Mouse (Mus musculus): ENCODE measurements around the gene Tubd1. TPM values are rescaled to one million over a fixed set of nuclear protein-coding genes. Genes with fewer than 3 reads are reported as not detected.

Gene Tubd1
- polyA plus RNA-seq, 1 experiment from 2014 or later, result 10.8 TPM

GRCm38 (mm10) chr11:86588583-86589298 lies 44.0 kb downstream of the Tubd1 start:
- H3K27me3 ChIP-seq (ENCODE audit: low read depth, poor library complexity, severe bottlenecking), result no peaks in the 10 kb centered on the region
- DNase-seq (ENCODE audit: low spot score), result no peak
- H3K4me1 ChIP-seq, result peaks cover 24% of the 10 kb centered on the region
- H3K9me3 ChIP-seq (replicated peaks), result no peaks in the 10 kb centered on the region
- H3K27ac ChIP-seq, result no peak overlapping the region
- H3K4me3 ChIP-seq, result no peak overlapping the region
- WGBS, result 93% methylated on average over 4 of the region's 4 CpGs
- peaks cover 7% of the 10 kb centered on the region; the same call in 1 of the 2 replicates for H3K36me3 ChIP-seq

- H3K36me3 ChIP-seq, result peaks cover 6% of the 10 kb centered on the region; the same call in 1 of the 2 replicates
- peaks cover 24% of the 10 kb centered on the region for H3K4me1 ChIP-seq
- WGBS, result 91% methylated on average over 4 of the region's 4 CpGs
- H3K4me3 ChIP-seq, result no peak overlapping the region
- H3K27me3 ChIP-seq (ENCODE audit: low read depth, poor library complexity, severe bottlenecking), result no peaks in the 10 kb centered on the region
- H3K9me3 ChIP-seq (replicated peaks), result no peaks in the 10 kb centered on the region
- DNase-seq (ENCODE audit: low spot score), result no peak
- no peak overlapping the region for H3K27ac ChIP-seq
Observed at GRCm38 (mm10) chr11:86590066-86590465, 45.3 kb downstream of the Tubd1 start.

GRCm38 (mm10) chr11:86590579-86590978 lies 45.8 kb downstream of the Tubd1 start:
- Histone ChIP-seq H3K27me3 (ENCODE audit: low read depth, poor library complexity, severe bottlenecking) (no peaks in the 10 kb centered on the region), H3K4me1 (peaks cover 24% of the 10 kb centered on the region), H3K4me3 (no peak overlapping the region), H3K36me3 (peaks cover 4% of the 10 kb centered on the region; the same call in 1 of the 2 replicates), H3K27ac (no peak overlapping the region), H3K9me3 (replicated peaks) (no peaks in the 10 kb centered on the region)
- WGBS, result 95% methylated on average over 10 of the region's 10 CpGs
- no peak for DNase-seq (ENCODE audit: low spot score)

- Histone ChIP-seq H3K9me3 (replicated peaks) (no peaks in the 10 kb centered on the region), H3K36me3 (peaks cover 4% of the 10 kb centered on the region; the same call in 1 of the 2 replicates), H3K4me3 (no peak overlapping the region), H3K27ac (no peak overlapping the region), H3K27me3 (ENCODE audit: low read depth, poor library complexity, severe bottlenecking) (no peaks in the 10 kb centered on the region), H3K4me1 (peaks cover 22% of the 10 kb centered on the region)
- no peak for DNase-seq (ENCODE audit: low spot score)
- WGBS, result 88% methylated on average over 4 of the region's 4 CpGs
Observed at GRCm38 (mm10) chr11:86591301-86591845, 46.6 kb downstream of the Tubd1 start.

- Histone ChIP-seq H3K27ac (no peak overlapping the region), H3K36me3 (peaks cover 4% of the 10 kb centered on the region; the same call in 1 of the 2 replicates), H3K27me3 (ENCODE audit: low read depth, poor library complexity, severe bottlenecking) (no peaks in the 10 kb centered on the region), H3K9me3 (replicated peaks) (no peaks in the 10 kb centered on the region), H3K4me1 (peaks cover 16% of the 10 kb centered on the region), H3K4me3 (no peak overlapping the region)
- 88% methylated on average over 2 of the region's 2 CpGs for WGBS
- DNase-seq (ENCODE audit: low spot score), result no peak
Observed at GRCm38 (mm10) chr11:86591931-86592616, 47.3 kb downstream of the Tubd1 start.

GRCm38 (mm10) chr11:86592993-86593392 lies 48.2 kb downstream of the Tubd1 start:
- Histone ChIP-seq H3K4me1 (peaks cover 7% of the 10 kb centered on the region), H3K4me3 (no peak overlapping the region), H3K27ac (no peak overlapping the region), H3K36me3 (peaks cover 4% of the 10 kb centered on the region; the same call in 1 of the 2 replicates), H3K27me3 (ENCODE audit: low read depth, poor library complexity, severe bottlenecking) (no peaks in the 10 kb centered on the region), H3K9me3 (replicated peaks) (no peaks in the 10 kb centered on the region)
- 42% methylated on average over 3 of the region's 3 CpGs for WGBS
- no peak for DNase-seq (ENCODE audit: low spot score)

GRCm38 (mm10) chr11:86593443-86593842 lies 48.7 kb downstream of the Tubd1 start:
- peaks cover 5% of the 10 kb centered on the region; the same call in 1 of the 2 replicates for H3K4me1 ChIP-seq
- DNase-seq (ENCODE audit: low spot score), result no peak
- H3K27me3 ChIP-seq (ENCODE audit: low read depth, poor library complexity, severe bottlenecking), result no peaks in the 10 kb centered on the region
- H3K36me3 ChIP-seq, result peaks cover 4% of the 10 kb centered on the region; the same call in 1 of the 2 replicates
- no peak overlapping the region for H3K27ac ChIP-seq
- H3K4me3 ChIP-seq, result no peak overlapping the region
- 92% methylated on average over 5 of the region's 5 CpGs for WGBS
- H3K9me3 ChIP-seq (replicated peaks), result no peaks in the 10 kb centered on the region

GRCm38 (mm10) chr11:86594188-86594876 lies 49.5 kb downstream of the Tubd1 start:
- DNase-seq (ENCODE audit: low spot score), result no peak
- Histone ChIP-seq H3K36me3 (peaks cover 4% of the 10 kb centered on the region; the same call in 1 of the 2 replicates), H3K27ac (no peak overlapping the region), H3K9me3 (replicated peaks) (no peaks in the 10 kb centered on the region), H3K27me3 (ENCODE audit: low read depth, poor library complexity, severe bottlenecking) (no peaks in the 10 kb centered on the region), H3K4me3 (no peak overlapping the region), H3K4me1 (peaks cover 5% of the 10 kb centered on the region; the same call in 1 of the 2 replicates)
- 84% methylated on average over 6 of the region's 6 CpGs for WGBS

- 94% methylated on average over 6 of the region's 6 CpGs for WGBS
- peaks cover 8% of the 10 kb centered on the region for H3K36me3 ChIP-seq
- no peaks in the 10 kb centered on the region for H3K9me3 ChIP-seq (replicated peaks)
- no peak overlapping the region for H3K4me3 ChIP-seq
- no peak for DNase-seq (ENCODE audit: low spot score)
- H3K4me1 ChIP-seq, result peaks cover 5% of the 10 kb centered on the region; the same call in 1 of the 2 replicates
- H3K27ac ChIP-seq, result no peak overlapping the region
- no peaks in the 10 kb centered on the region for H3K27me3 ChIP-seq (ENCODE audit: low read depth, poor library complexity, severe bottlenecking)
Observed at GRCm38 (mm10) chr11:86595366-86595765, 50.6 kb downstream of the Tubd1 start.

- H3K27me3 ChIP-seq (ENCODE audit: low read depth, poor library complexity, severe bottlenecking), result no peaks in the 10 kb centered on the region
- 86% methylated on average over 7 of the region's 7 CpGs for WGBS
- no peaks in the 10 kb centered on the region for H3K9me3 ChIP-seq (replicated peaks)
- no peak for DNase-seq (ENCODE audit: low spot score)
- H3K4me3 ChIP-seq, result no peak overlapping the region
- H3K36me3 ChIP-seq, result peaks cover 8% of the 10 kb centered on the region
- no peak overlapping the region for H3K27ac ChIP-seq
- peaks cover 5% of the 10 kb centered on the region; the same call in 1 of the 2 replicates for H3K4me1 ChIP-seq
Observed at GRCm38 (mm10) chr11:86596187-86596960, 51.6 kb downstream of the Tubd1 start.

GRCm38 (mm10) chr11:86596976-86597375 lies 52.2 kb downstream of the Tubd1 start:
- Histone ChIP-seq H3K27ac (no peak overlapping the region), H3K36me3 (peaks cover 6% of the 10 kb centered on the region), H3K9me3 (replicated peaks) (no peaks in the 10 kb centered on the region), H3K4me1 (peaks cover 5% of the 10 kb centered on the region; the same call in 1 of the 2 replicates), H3K4me3 (no peak overlapping the region), H3K27me3 (ENCODE audit: low read depth, poor library complexity, severe bottlenecking) (no peaks in the 10 kb centered on the region)
- no peak for DNase-seq (ENCODE audit: low spot score)
- WGBS, result 94% methylated on average over 3 of the region's 3 CpGs

GRCm38 (mm10) chr11:86598154-86598553 lies 53.4 kb downstream of the Tubd1 start:
- Histone ChIP-seq H3K27me3 (ENCODE audit: low read depth, poor library complexity, severe bottlenecking) (no peaks in the 10 kb centered on the region), H3K4me1 (peaks cover 2% of the 10 kb centered on the region; the same call in 1 of the 2 replicates), H3K36me3 (peaks cover 7% of the 10 kb centered on the region; the same call in 1 of the 2 replicates), H3K27ac (no peak overlapping the region), H3K4me3 (no peak overlapping the region), H3K9me3 (replicated peaks) (no peaks in the 10 kb centered on the region)
- no peak for DNase-seq (ENCODE audit: low spot score)
- WGBS, result 90% methylated on average over 5 of the region's 5 CpGs

Measured in limb, embryonic 10.5 days (tissue).